Mouse (Mus musculus) heart, adult 2 months (tissue): ENCODE data around the gene Ccdc188.

ENCODE experiments used
- CTCF ChIP-seq: fragments of 200-600 bp; IDR thresholded peaks from 2 replicates; pipeline ENCODE4 v1.8.1; 2022; ENCODE audit warnings: antibody characterized with exemption, mild to moderate bottlenecking, moderate library complexity
- POLR2A ChIP-seq: fragments of 200-500 bp; IDR thresholded peaks from 2 replicates; pipeline ENCODE4 v1.6.1; 2011; ENCODE audit warnings: mild to moderate bottlenecking, low read depth, low read length, control low read depth; ENCODE audit not compliant: insufficient read depth

DNA sequence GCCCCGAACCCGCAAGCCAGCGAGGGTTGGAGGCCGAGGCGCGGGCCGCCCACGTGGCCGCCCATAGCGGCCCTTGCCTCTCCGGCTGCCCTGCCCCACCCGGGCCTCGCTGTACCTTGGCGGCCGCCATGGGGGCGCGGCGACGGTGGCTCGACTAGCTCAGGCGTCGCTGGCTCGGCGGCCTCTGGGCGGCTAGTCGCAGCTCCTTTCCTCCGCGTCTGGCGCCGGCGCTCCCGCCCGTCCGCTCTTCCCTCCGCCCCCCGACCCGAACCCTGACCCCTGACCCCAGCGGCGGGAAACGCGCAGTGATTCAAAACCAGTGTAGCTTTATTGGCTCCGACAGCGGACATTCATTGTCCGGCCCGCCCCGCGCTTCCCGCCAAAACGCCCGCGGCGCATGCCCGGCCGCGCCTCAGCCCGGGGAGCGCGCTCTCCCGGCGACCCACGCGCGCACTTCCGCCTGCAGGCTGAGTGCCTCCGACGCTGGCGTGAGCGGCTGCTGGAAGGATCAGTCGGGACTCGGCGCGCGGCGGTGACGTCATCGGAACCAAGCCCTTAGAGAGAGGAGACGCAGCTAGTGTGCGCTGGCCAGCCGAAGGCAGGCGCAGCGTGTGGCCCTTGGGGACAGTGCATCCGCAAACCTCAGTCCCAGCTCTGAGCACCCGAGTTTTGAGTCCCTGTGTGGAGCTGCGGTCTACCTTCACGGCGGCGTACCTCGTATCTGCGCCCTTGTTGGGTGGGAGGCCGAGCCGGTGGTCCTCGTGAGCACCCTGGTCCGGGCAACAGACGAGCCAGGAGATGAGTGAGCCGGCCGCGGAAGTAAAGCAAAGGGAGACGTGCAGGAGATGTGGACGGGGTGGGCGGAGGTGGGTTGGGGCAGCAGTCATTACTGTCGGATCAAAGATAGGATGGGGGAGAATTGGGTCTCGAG is 31.0 kb downstream of the Ccdc188 start, which contains the start of the genes Trmt2a and Ranbp1:
- TF ChIP-seq CTCF = peak; percentile 25; the same call in 1 of the 2 replicates
- peak; percentile 92 for TF ChIP-seq POLR2A
